Mouse (Mus musculus) testis, postnatal 10 days (tissue): Measurements from ENCODE around the gene Rora.

Experiments
- DNase-seq: peaks from one replicate; pipeline ENCODE4 v3.0.0; 2021; ENCODE audit warnings: low spot score

The Rora gene

DNA sequence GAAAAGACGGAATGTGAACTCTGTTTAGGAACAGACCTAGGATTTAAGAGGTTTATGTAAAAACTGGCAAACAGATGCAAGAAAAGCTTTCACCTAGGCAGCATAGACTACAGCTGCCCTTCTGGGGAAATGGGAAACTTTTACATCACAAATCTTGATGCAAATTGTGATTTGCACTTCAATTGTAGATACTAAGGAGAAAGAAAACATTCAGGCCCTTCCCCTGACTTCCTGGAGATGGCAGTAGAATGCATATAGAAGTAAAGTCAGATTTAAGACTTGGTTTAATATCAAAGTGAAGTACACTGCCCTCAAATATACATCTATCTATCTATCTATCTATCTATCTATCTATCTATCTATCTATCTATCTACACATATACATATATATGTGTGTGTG, 765.9 kb downstream of the Rora start:
- no peak for DNase-seq

- no peak for DNase-seq
These were observed 776.9 kb downstream of the Rora start for GRCm38 (mm10) chr9:69430531-69430930.

DNA sequence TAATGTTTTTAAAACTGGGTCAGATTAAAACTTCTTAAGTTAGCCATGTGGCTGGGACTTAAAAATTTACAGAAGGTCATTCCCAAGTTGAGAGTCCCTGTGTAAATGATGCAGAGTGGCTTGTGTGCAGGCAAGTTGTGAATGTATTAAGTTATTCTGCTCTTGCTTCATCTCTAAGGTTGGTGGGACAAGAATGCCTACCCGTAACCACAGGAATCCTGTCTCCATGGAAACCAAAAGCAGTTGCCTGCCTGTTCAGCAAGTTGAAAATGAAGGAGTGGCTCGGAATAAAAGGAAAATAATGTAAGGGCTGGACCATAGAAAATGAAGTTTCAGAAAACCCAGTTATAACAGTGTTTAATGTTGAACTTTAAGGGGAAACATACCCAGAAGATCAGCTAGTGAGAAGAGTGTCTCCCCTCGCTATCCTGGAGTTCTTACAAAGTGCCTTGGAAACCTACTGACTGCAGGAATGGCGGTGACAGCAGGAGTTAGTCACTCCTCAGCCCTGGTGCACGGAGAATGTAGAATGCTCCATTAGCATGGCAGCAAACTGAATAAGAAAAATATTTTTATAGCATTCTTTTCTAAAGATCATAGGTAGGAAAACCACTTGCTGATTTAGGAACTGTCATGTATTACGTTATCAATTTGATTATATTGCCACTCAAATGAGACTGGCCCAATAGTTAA, 778.4 kb downstream of the Rora start:
- DNase-seq, result no peak

GRCm38 (mm10) chr9:69435194-69435593, 781.6 kb downstream of the Rora start:
- DNase-seq, result no peak

- no peak for DNase-seq
These were observed 782.1 kb downstream of the Rora start for GRCm38 (mm10) chr9:69435662-69436061.
